In genomic region chr2:14739510-14739909, GRCm38 (mm10) we compare ENCODE assay signal across 10 mouse cellular contexts.
A peak's percentile ranks its signal among the peaks of the same experiment; 100 is the strongest.
DNase-seq lines count a peak whose midpoint lies in the region; ATAC-seq lines count a peak whose summit lies in the region.
"Had no signal": no experiment of that assay in that cellular context is flagged by ENCODE, and none has a peak within 500 bp of the region (broad histone marks: within the 10 kb centered on the region; RNA-seq: fewer than 3 reads in every experiment).

No protein-coding gene starts in this region.

- H3K27ac ChIP-seq in midbrain, embryonic 10.5 days (replicated peaks): peak overlapping the region; percentile 1

- no peak for ATAC-seq in megakaryocyte, adult 5-6 weeks (ENCODE audit: poor library complexity, severe bottlenecking)

- 88% methylated on average over 15 of the region's 15 CpGs for WGBS in midbrain, embryonic 10.5 days

- no peaks in the 10 kb centered on the region for H3K36me3 ChIP-seq in megakaryocyte, embryonic 14.5 days (replicated peaks; ENCODE audit: low read length)
- H3K36me3 ChIP-seq in midbrain, embryonic 10.5 days: no peaks in the 10 kb centered on the region

- no peaks in the 10 kb centered on the region for H3K27me3 ChIP-seq in megakaryocyte, embryonic 14.5 days (replicated peaks)
- no peaks in the 10 kb centered on the region for H3K27me3 ChIP-seq in midbrain, embryonic 10.5 days (ENCODE audit: low read depth, poor library complexity, severe bottlenecking)

- H3K9me3 ChIP-seq in megakaryocyte, embryonic 14.5 days: peaks cover 7% of the 10 kb centered on the region
- no peaks in the 10 kb centered on the region for H3K9me3 ChIP-seq in midbrain, embryonic 10.5 days (replicated peaks)

- peak; percentile 17 to 22 for DNase-seq in frontal cortex, postnatal 25 days (ENCODE audit: low spot score in 2 of 2)
- no peak for DNase-seq in midbrain, embryonic 10.5 days (ENCODE audit: low spot score)
- peak; percentile 19 for DNase-seq in right cerebral cortex, postnatal 4 days
- DNase-seq in thymus, adult 18-20 months: no peak
- DNase-seq in retina, postnatal 1 day: no peak
- DNase-seq: heart, postnatal 14 days; lung, postnatal 14 days; thymus, postnatal 4 days had no signal

- H3K4me3 ChIP-seq in megakaryocyte, embryonic 14.5 days (replicated peaks): peak overlapping the region; percentile 47
- H3K4me3 ChIP-seq in midbrain, embryonic 10.5 days: no peak overlapping the region

- H3K4me1 ChIP-seq in megakaryocyte, embryonic 14.5 days: 0 out of 2 replicates have a peak, but pooled peaks cover 3% of the 10 kb centered on the region
- peaks cover 16% of the 10 kb centered on the region for H3K4me1 ChIP-seq in midbrain, embryonic 10.5 days

Comparison
In these comparisons a context has a peak if more than half of its experiments do, and no peak if none do; other contexts are left out.
1. DNase-seq: peak in frontal cortex, postnatal 25 days (2 of 2) and right cerebral cortex, postnatal 4 days (single experiment); none in midbrain, embryonic 10.5 days (single experiment), thymus, adult 18-20 months (0 of 2) and retina, postnatal 1 day (single experiment).